Mouse (Mus musculus): ENCODE results near the gene Pidd1. TPM values are rescaled to one million over a fixed set of nuclear protein-coding genes. Genes with fewer than 3 reads are reported as not detected.

The Pidd1 gene
- polyA plus RNA-seq, 1 experiment from 2014 or later: 9.1 TPM

DNA sequence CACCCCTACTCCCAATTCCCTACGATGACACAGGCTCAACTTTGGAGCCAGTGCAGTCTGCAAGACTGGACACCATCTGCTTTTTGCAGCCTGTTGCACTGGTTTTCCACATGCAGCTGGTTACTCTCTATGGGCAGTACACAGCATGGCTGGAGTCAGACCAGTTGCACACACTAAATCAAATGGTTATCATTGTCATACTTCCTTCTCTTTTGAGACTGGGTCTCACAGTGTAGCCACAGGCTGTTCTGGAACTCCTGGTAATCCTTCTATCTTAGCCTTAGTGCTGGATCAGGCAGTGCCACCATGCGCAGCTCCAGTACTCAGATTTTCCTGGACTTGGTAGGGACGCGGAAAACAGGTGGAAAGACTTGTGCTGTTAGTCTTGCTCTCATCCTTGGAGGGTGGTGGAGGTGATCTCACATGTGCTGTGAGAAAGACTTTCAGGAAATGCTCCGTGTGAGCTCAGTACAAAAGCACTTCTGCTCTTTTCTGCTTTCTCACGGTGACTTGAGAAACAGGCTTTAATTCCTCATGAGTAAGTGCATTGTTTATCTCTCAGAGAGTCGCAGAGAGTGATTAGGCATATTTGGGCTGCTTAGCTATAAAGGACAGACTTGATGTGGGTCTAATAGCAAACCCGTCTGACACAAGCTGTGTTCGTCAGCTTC is 51.1 kb downstream of the Pidd1 start:
- no peak; the same call in 1 of the 2 replicates for ATAC-seq (replicated peaks; ENCODE audit: insufficient number of reproducible peaks, low FRiP score, low TSS enrichment, low read depth)
- 0 out of 2 replicates have a peak, but pooled peaks cover 3% of the 10 kb centered on the region for H3K36me3 ChIP-seq (replicated peaks; ENCODE audit: control insufficient read depth, insufficient read depth, low read depth, low read length)
- WGBS: 41% methylated on average over 9 of the region's 9 CpGs

DNA sequence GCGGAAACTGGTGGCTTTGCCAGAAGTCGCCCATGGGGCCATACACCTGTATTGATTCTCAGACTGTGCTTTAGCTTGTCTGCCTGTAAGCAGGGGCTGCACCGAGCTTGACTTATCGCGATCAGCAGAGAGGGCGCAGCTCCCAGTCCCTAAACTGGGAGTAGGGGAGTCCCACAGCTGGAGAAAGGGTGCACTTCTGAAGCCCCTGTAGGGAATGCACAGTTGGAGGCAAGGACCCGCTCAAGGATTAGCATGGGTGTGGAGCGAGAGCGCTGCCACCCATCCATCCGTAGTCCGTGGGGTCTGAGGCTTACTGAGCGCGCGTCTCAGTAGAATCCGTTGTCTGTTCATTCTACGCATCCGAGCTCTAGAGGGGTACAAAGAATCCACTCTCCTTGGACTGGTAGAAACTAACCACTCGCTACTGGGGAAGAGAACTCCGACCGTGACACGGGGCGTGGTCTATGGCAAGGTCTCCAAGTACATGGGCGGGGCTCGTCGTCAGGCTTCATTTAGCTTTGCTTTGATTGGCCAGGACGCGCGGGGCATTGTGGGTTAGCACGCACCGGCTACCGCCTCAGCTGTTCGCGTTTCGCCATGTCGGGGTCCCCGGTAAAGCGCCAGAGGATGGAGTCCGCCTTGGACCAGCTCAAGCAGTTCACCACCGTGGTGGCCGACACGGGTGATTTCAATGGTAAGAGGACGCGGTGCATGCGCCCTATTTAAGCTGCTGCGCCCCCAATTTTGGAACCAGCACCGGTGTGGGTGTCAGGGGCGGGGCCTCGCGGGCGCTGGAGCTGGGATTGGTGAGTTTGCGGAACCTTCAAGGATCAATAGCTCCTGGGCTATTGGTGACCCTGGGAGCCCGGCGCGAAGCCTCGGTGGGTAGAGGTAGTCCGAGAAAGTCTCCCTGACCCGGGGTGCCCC is 51.9 kb downstream of the Pidd1 start, which contains the start of gene Taldo1:
Gene Taldo1, plus strand, starts transcription at position 575 of the 927 bp plus-strand sequence.
- peak; percentile 88 for ATAC-seq (replicated peaks; ENCODE audit: insufficient number of reproducible peaks, low FRiP score, low TSS enrichment, low read depth)
- no peak within 1 kb of the TSS for H3K27ac ChIP-seq (replicated peaks; ENCODE audit: low read depth, low read length)
- 0 out of 2 replicates have a peak, but pooled peaks cover 3% of the 10 kb centered on the region for H3K36me3 ChIP-seq (replicated peaks; ENCODE audit: control insufficient read depth, insufficient read depth, low read depth, low read length)
- peak within 1 kb of the TSS; percentile 83 for H3K4me2 ChIP-seq (ENCODE audit: low read depth, low read length)
- under 1% methylated on average over 57 of the region's 57 CpGs for WGBS
- no peaks in the 10 kb centered on the region; the same call in 1 of the 2 replicates for H3K4me1 ChIP-seq (ENCODE audit: control insufficient read depth, insufficient read depth, low read length)
- H3K9ac ChIP-seq (replicated peaks; ENCODE audit: low read length): peak within 1 kb of the TSS; percentile 63
- no peaks in the 10 kb centered on the region for H3K9me3 ChIP-seq (replicated peaks; ENCODE audit: control insufficient read depth, low read length)
- H3K4me3 ChIP-seq (ENCODE audit: low read depth, low read length): peak within 1 kb of the TSS; percentile 64
- DNase-seq (ENCODE audit: low spot score): peak; percentile 98
- H3K27me3 ChIP-seq (ENCODE audit: control insufficient read depth, insufficient read depth, low read length): no peaks in the 10 kb centered on the region

More for the DNA sequence above, 51.1 kb downstream of the Pidd1 start:
- peak overlapping the region; percentile 76 for H3K4me2 ChIP-seq (ENCODE audit: low read depth, low read length)
- peak overlapping the region; percentile 60 for H3K9ac ChIP-seq (replicated peaks; ENCODE audit: low read length)
- DNase-seq (ENCODE audit: low spot score): no peak
- no peaks in the 10 kb centered on the region for H3K27me3 ChIP-seq (ENCODE audit: control insufficient read depth, insufficient read depth, low read length)
- H3K4me3 ChIP-seq (ENCODE audit: low read depth, low read length): peak overlapping the region; percentile 64
- no peaks in the 10 kb centered on the region; the same call in 1 of the 2 replicates for H3K4me1 ChIP-seq (ENCODE audit: control insufficient read depth, insufficient read depth, low read length)
- no peaks in the 10 kb centered on the region for H3K9me3 ChIP-seq (replicated peaks; ENCODE audit: control insufficient read depth, low read length)
- no peak overlapping the region for H3K27ac ChIP-seq (replicated peaks; ENCODE audit: low read depth, low read length)

- ATAC-seq (replicated peaks; ENCODE audit: insufficient number of reproducible peaks, low FRiP score, low TSS enrichment, low read depth) (no peak), DNase-seq (ENCODE audit: low spot score) (no peak)
- H3K27me3 ChIP-seq (ENCODE audit: control insufficient read depth, insufficient read depth, low read length): no peaks in the 10 kb centered on the region
- no peak overlapping the region for H3K4me3 ChIP-seq (ENCODE audit: low read depth, low read length)
- H3K27ac ChIP-seq (replicated peaks; ENCODE audit: low read depth, low read length): no peak overlapping the region
- H3K9ac ChIP-seq (replicated peaks; ENCODE audit: low read length): no peak overlapping the region
- no peaks in the 10 kb centered on the region for H3K36me3 ChIP-seq (replicated peaks; ENCODE audit: control insufficient read depth, insufficient read depth, low read depth, low read length)
- H3K4me2 ChIP-seq (ENCODE audit: low read depth, low read length): no peak overlapping the region
- H3K4me1 ChIP-seq (ENCODE audit: control insufficient read depth, insufficient read depth, low read length): no peaks in the 10 kb centered on the region; the same call in 1 of the 2 replicates
- 59% methylated on average over 9 of the region's 9 CpGs for WGBS
- H3K9me3 ChIP-seq (replicated peaks; ENCODE audit: control insufficient read depth, low read length): no peaks in the 10 kb centered on the region
Measured at GRCm38 (mm10) chr7:141390326-141391259, 53.2 kb downstream of the Pidd1 start.

DNA sequence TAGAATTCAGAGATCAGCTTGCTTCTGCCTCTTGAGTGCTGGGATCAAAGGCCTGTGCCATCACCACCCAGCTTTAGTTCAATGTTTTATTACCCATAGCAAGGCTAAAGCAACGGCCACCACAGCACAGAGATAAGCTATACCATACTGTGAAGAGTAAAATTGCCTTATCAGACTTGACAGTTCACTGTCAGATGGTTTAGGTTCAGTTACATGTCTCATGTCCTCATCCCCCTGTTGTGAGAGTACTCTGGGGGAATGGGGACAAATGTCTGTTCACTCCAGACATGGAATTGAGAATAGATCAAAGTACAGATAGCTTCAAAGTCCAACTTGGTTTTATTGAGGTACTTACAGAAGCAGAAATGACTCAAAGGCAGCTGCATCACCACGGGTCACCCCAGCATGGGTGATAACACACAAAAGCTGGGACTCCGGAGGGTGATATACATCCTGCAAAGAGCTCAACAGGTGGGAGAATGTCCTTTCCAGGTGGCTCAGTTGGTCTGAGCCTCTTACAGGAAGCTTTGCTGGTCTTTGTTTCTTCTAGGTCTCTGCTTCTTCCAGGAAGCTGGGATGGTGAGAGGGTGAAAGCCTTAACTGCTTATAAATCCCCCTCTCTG is 55.2 kb downstream of the Pidd1 start:
- DNase-seq (ENCODE audit: low spot score): no peak
- Histone ChIP-seq H3K4me1 (ENCODE audit: control insufficient read depth, insufficient read depth, low read length) (no peaks in the 10 kb centered on the region; the same call in 1 of the 2 replicates), H3K9ac (replicated peaks; ENCODE audit: low read length) (no peak overlapping the region), H3K4me3 (ENCODE audit: low read depth, low read length) (no peak overlapping the region), H3K4me2 (ENCODE audit: low read depth, low read length) (no peak overlapping the region), H3K9me3 (replicated peaks; ENCODE audit: control insufficient read depth, low read length) (no peaks in the 10 kb centered on the region), H3K27ac (replicated peaks; ENCODE audit: low read depth, low read length) (no peak overlapping the region), H3K36me3 (replicated peaks; ENCODE audit: control insufficient read depth, insufficient read depth, low read depth, low read length) (no peaks in the 10 kb centered on the region), H3K27me3 (ENCODE audit: control insufficient read depth, insufficient read depth, low read length) (no peaks in the 10 kb centered on the region)
- ATAC-seq (replicated peaks; ENCODE audit: insufficient number of reproducible peaks, low FRiP score, low TSS enrichment, low read depth): no peak
- WGBS: 60% methylated on average over 3 of the region's 3 CpGs

Other genes starting within 250 kb of the Pidd1 start
- gene Lrrc56, start 249.9 kb downstream of the Pidd1 start, polyA plus RNA-seq (2014; fragmentation: Nextera tagmentation; extraction: Ambion mirVana): 8.2 and 8.7 TPM in 2 replicates
- 2.5 and 2.6 TPM in 2 replicates for gene Lmntd2, start 229.9 kb downstream of the Pidd1 start, polyA plus RNA-seq (2014; fragmentation: Nextera tagmentation; extraction: Ambion mirVana)
- 33.0 and 34.5 TPM in 2 replicates for gene Rassf7, start 228.2 kb downstream of the Pidd1 start, polyA plus RNA-seq (2014; fragmentation: Nextera tagmentation; extraction: Ambion mirVana)
- gene Phrf1, start 215.2 kb downstream of the Pidd1 start, polyA plus RNA-seq (2014; fragmentation: Nextera tagmentation; extraction: Ambion mirVana): 63.4 and 76.7 TPM in 2 replicates
- gene Irf7, start 177.5 kb downstream of the Pidd1 start, polyA plus RNA-seq (2014; fragmentation: Nextera tagmentation; extraction: Ambion mirVana): 0.46 and 0.66 TPM in 2 replicates
- not detected in 2 replicates for gene Cdhr5, start 167.2 kb downstream of the Pidd1 start, polyA plus RNA-seq (2014; fragmentation: Nextera tagmentation; extraction: Ambion mirVana)
- 4.5 and 6.7 TPM in 2 replicates for gene Sct, start 164.9 kb downstream of the Pidd1 start, polyA plus RNA-seq (2014; fragmentation: Nextera tagmentation; extraction: Ambion mirVana)
- gene Drd4, start 152.0 kb downstream of the Pidd1 start, polyA plus RNA-seq (2014; fragmentation: Nextera tagmentation; extraction: Ambion mirVana): 0.62 and 0.89 TPM in 2 replicates
- 53.9 and 60.8 TPM in 2 replicates for gene Deaf1, start 116.3 kb downstream of the Pidd1 start, polyA plus RNA-seq (2014; fragmentation: Nextera tagmentation; extraction: Ambion mirVana)
- 24.0 and 26.6 TPM in 2 replicates for gene Tmem80, start 116.3 kb downstream of the Pidd1 start, polyA plus RNA-seq (2014; fragmentation: Nextera tagmentation; extraction: Ambion mirVana)
- 3.4 and 3.5 TPM in 2 replicates for gene Eps8l2, start 105.1 kb downstream of the Pidd1 start, polyA plus RNA-seq (2014; fragmentation: Nextera tagmentation; extraction: Ambion mirVana)
- gene Taldo1, start 51.8 kb downstream of the Pidd1 start, polyA plus RNA-seq (2014; fragmentation: Nextera tagmentation; extraction: Ambion mirVana): 340 and 364 TPM in 2 replicates
- gene Gatd1, start 29.9 kb downstream of the Pidd1 start, polyA plus RNA-seq (2014; fragmentation: Nextera tagmentation; extraction: Ambion mirVana): 44.6 and 51.0 TPM in 2 replicates
- 2.5 and 3.7 TPM in 2 replicates for gene Cend1, start 14.5 kb downstream of the Pidd1 start, polyA plus RNA-seq (2014; fragmentation: Nextera tagmentation; extraction: Ambion mirVana)
- 27.4 and 30.4 TPM in 2 replicates for gene Slc25a22, start 6.1 kb downstream of the Pidd1 start, polyA plus RNA-seq (2014; fragmentation: Nextera tagmentation; extraction: Ambion mirVana)
- gene Rplp2, start 3.3 kb upstream of the Pidd1 start, polyA plus RNA-seq (2014; fragmentation: Nextera tagmentation; extraction: Ambion mirVana): 1,064 and 1,069 TPM in 2 replicates
- 10.5 and 11.1 TPM in 2 replicates for gene Pnpla2, start 11.2 kb upstream of the Pidd1 start, polyA plus RNA-seq (2014; fragmentation: Nextera tagmentation; extraction: Ambion mirVana)
- 3.5 and 4.8 TPM in 2 replicates for gene Cracr2b, start 17.1 kb upstream of the Pidd1 start, polyA plus RNA-seq (2014; fragmentation: Nextera tagmentation; extraction: Ambion mirVana)
- gene Cd151, start 23.4 kb upstream of the Pidd1 start, polyA plus RNA-seq (2014; fragmentation: Nextera tagmentation; extraction: Ambion mirVana): 39.2 and 42.4 TPM in 2 replicates
- gene Polr2l, start 31.1 kb upstream of the Pidd1 start, polyA plus RNA-seq (2014; fragmentation: Nextera tagmentation; extraction: Ambion mirVana): 60.6 and 67.2 TPM in 2 replicates
- 24.8 and 27.3 TPM in 2 replicates for gene Tspan4, start 31.2 kb upstream of the Pidd1 start, polyA plus RNA-seq (2014; fragmentation: Nextera tagmentation; extraction: Ambion mirVana)
- 25.8 and 28.0 TPM in 2 replicates for gene Chid1, start 95.8 kb upstream of the Pidd1 start, polyA plus RNA-seq (2014; fragmentation: Nextera tagmentation; extraction: Ambion mirVana)
- 68.8 and 74.7 TPM in 2 replicates for gene Ap2a2, start 118.1 kb upstream of the Pidd1 start, polyA plus RNA-seq (2014; fragmentation: Nextera tagmentation; extraction: Ambion mirVana)
- gene Muc6, start 211.3 kb upstream of the Pidd1 start, polyA plus RNA-seq (2014; fragmentation: Nextera tagmentation; extraction: Ambion mirVana): 0.08 TPM in 2 replicates
- 0.28 TPM in 1 of 2 replicates, not detected in the other for gene Muc2, start 246.3 kb upstream of the Pidd1 start, polyA plus RNA-seq (2014; fragmentation: Nextera tagmentation; extraction: Ambion mirVana)

All from embryonic facial prominence, embryonic 11.5 days (tissue).